Mouse (Mus musculus) kidney, postnatal 0 days (tissue): ENCODE measurements around the gene Spsb4. TPM values are rescaled to one million over a fixed set of nuclear protein-coding genes. Genes with fewer than 3 reads are reported as not detected.

Experiments used
- ATAC-seq: fragments of 200-750 bp; cut with Nextera tagmentation; replicated peaks from 2 replicates; pipeline ENCODE4 v1.8.0; 2017; ENCODE audit warnings: low read depth, moderate number of reproducible peaks, moderate TSS enrichment, moderate library complexity; ENCODE audit not compliant: low FRiP score
- DNase-seq: peaks from one replicate; pipeline ENCODE4 v3.0.0-alpha.2; 2016; ENCODE audit warnings: low spot score
- H3K27ac ChIP-seq: fragments of 300-500 bp; sonication (generic); 2 replicates; pipeline ENCODE4 v1.5.1; 2014; ENCODE audit warnings: mild to moderate bottlenecking
- H3K27me3 ChIP-seq: fragments of 300-500 bp; sonication (generic); 2 replicates; pipeline ENCODE4 v1.6.1; 2014; ENCODE audit warnings: low read length, mixed read lengths; ENCODE audit not compliant: insufficient read depth
- H3K36me3 ChIP-seq: fragments of 300-500 bp; sonication (generic); 2 replicates; pipeline ENCODE4 v1.6.1; 2014; ENCODE audit warnings: low read length, mixed read lengths; ENCODE audit not compliant: insufficient read depth
- H3K4me1 ChIP-seq: fragments of 300-500 bp; sonication (generic); replicated peaks from 2 replicates; pipeline ENCODE4 v1.6.1; 2014; ENCODE audit warnings: antibody characterized with exemption, low read length, mixed read lengths; ENCODE audit not compliant: insufficient read depth
- H3K4me2 ChIP-seq: fragments of 300-500 bp; sonication (generic); 2 replicates; pipeline ENCODE4 v1.6.1; 2014; ENCODE audit warnings: mild to moderate bottlenecking, low read length, moderate library complexity, mixed read lengths
- H3K4me3 ChIP-seq: fragments of 300-500 bp; sonication (generic); replicated peaks from 2 replicates; pipeline ENCODE4 v1.5.1; 2014; ENCODE audit warnings: low read depth, low read length
- H3K9ac ChIP-seq: fragments of 300-500 bp; sonication (generic); 2 replicates; pipeline ENCODE4 v1.6.1; 2014; ENCODE audit warnings: low read depth, low read length
- H3K9me3 ChIP-seq: fragments of 300-500 bp; sonication (generic); replicated peaks from 2 replicates; pipeline ENCODE4 v1.6.1; 2016; ENCODE audit warnings: low read length, inconsistent platforms, mixed read lengths
- CTCF ChIP-seq: IDR thresholded peaks from 2 replicates; pipeline ENCODE4 v1.5.1; 2016; ENCODE audit warnings: antibody characterized with exemption, low read depth, mild to moderate bottlenecking, moderate library complexity
- WGBS: fragments of 180-500 bp; shearing (Covaris S2); extraction: QIAGEN DNeasy Blood & Tissue Kit; methylation state at CpG from one replicate; pipeline ENCODE4 v1.1.7; 2014; 5-methylcytosine and 5-hydroxymethylcytosine counted together
- polyA plus RNA-seq: library from polyadenylated mRNA; unstranded; fragments of >200 nt; fragmentation: Nextera tagmentation; extraction: Ambion mirVana; gene quantifications from 2 replicates; pipeline ENCODE4 v1.2.1, GENCODE M21; 2015

The Spsb4 gene
- polyA plus RNA-seq, 1 experiment from 2014 or later: 55.3 TPM

- DNase-seq: no peak
- ATAC-seq: no peak; the same call in 1 of the 2 replicates
- WGBS: 24% methylated on average over 13 of the region's 13 CpGs
- no peaks in the 10 kb centered on the region for H3K27me3 ChIP-seq
- H3K27ac ChIP-seq: peak overlapping the region; percentile 71
- H3K36me3 ChIP-seq: no peaks in the 10 kb centered on the region
- H3K4me2 ChIP-seq: no peak overlapping the region
- no peak overlapping the region for H3K4me3 ChIP-seq
- no peaks in the 10 kb centered on the region for H3K9me3 ChIP-seq
- no peak overlapping the region for H3K9ac ChIP-seq
- TF ChIP-seq CTCF: no peak
- peaks cover 57% of the 10 kb centered on the region for H3K4me1 ChIP-seq
Observed at GRCm38 (mm10) chr9:96979417-96980030, 39.1 kb downstream of the Spsb4 start.

- Histone ChIP-seq H3K4me2 (no peak overlapping the region), H3K27ac (no peak overlapping the region), H3K36me3 (no peaks in the 10 kb centered on the region), H3K27me3 (no peaks in the 10 kb centered on the region), H3K4me1 (peaks cover 53% of the 10 kb centered on the region), H3K4me3 (no peak overlapping the region), H3K9me3 (no peaks in the 10 kb centered on the region), H3K9ac (no peak overlapping the region)
- no peak for TF ChIP-seq CTCF
- DNase-seq: no peak
- ATAC-seq: 0 out of 2 replicates have a peak, but pooled peaks have one; percentile 2
- 60% methylated on average over 10 of the region's 10 CpGs for WGBS
Observed at GRCm38 (mm10) chr9:96978147-96978782, 40.4 kb downstream of the Spsb4 start.

GRCm38 (mm10) chr9:96977287-96978145 lies 41.1 kb downstream of the Spsb4 start:
- WGBS: 37% methylated on average over 13 of the region's 13 CpGs
- Histone ChIP-seq H3K4me3 (no peak overlapping the region), H3K9me3 (no peaks in the 10 kb centered on the region), H3K4me2 (no peak overlapping the region), H3K4me1 (peaks cover 53% of the 10 kb centered on the region), H3K9ac (no peak overlapping the region), H3K36me3 (no peaks in the 10 kb centered on the region), H3K27ac (no peak overlapping the region), H3K27me3 (no peaks in the 10 kb centered on the region)
- ATAC-seq: 0 out of 2 replicates have a peak, but pooled peaks have one; percentile 5
- DNase-seq: no peak
- no peak for TF ChIP-seq CTCF

- Histone ChIP-seq H3K9ac (no peak overlapping the region), H3K4me3 (no peak overlapping the region), H3K9me3 (no peaks in the 10 kb centered on the region), H3K27me3 (no peaks in the 10 kb centered on the region), H3K27ac (0 out of 2 replicates have a peak overlapping the region, but pooled peaks have one; percentile 42), H3K36me3 (no peaks in the 10 kb centered on the region), H3K4me1 (peaks cover 27% of the 10 kb centered on the region), H3K4me2 (no peak overlapping the region)
- DNase-seq: no peak
- no peak for TF ChIP-seq CTCF
- ATAC-seq: no peak
- 54% methylated on average over 9 of the region's 9 CpGs for WGBS
Observed at GRCm38 (mm10) chr9:96973091-96973490, 45.6 kb downstream of the Spsb4 start.

DNA sequence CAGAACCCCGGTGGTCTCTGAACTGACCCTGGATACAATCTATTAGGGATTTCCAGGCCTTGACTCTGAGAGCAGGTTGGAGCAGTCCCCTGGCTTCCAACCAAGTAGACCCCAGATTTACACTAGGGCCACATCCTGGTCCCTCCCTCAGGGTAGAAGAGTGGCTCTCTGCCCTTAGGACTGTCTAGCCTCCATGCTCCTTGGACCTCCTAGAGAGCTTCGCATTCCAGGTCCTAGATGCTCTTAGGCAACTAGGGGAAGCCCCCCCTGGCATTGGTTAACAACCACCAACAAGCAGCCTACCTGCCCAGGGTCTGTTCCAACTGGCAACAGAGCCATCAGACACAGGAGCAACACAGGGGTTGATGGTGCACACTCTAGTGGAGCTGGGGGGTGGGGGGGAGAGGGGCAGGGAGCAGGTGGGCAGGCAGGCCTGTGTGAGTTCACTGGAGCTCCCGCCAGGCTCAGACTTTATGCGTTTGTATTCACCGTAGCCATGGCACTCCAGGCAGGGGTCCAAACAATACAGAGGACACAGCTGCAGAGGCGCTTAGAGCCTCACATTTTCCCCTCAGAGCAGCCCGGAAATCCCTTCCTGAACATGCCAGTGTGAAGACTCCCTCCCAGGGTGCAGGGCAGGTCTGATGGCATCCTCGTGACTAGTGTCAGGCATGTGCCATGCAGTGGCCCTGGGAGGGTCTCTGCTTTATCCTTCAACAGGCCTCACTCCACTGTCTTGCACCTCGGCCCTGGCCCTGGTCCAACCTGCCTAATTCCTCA lies 46.8 kb downstream of the Spsb4 start:
- peak; percentile 57 for ATAC-seq
- Histone ChIP-seq H3K9ac (no peak overlapping the region), H3K27me3 (no peaks in the 10 kb centered on the region), H3K4me3 (no peak overlapping the region), H3K9me3 (no peaks in the 10 kb centered on the region), H3K36me3 (no peaks in the 10 kb centered on the region), H3K4me2 (no peak overlapping the region), H3K4me1 (peaks cover 27% of the 10 kb centered on the region; the same call in 1 of the 2 replicates), H3K27ac (peak overlapping the region; percentile 42; the same call in 1 of the 2 replicates)
- no peak for TF ChIP-seq CTCF
- DNase-seq: no peak
- WGBS: 51% methylated on average over 9 of the region's 9 CpGs

- Histone ChIP-seq H3K4me3 (no peak overlapping the region), H3K9ac (no peak overlapping the region), H3K27me3 (no peaks in the 10 kb centered on the region), H3K9me3 (no peaks in the 10 kb centered on the region), H3K36me3 (no peaks in the 10 kb centered on the region), H3K4me2 (no peak overlapping the region), H3K27ac (peak overlapping the region; percentile 85), H3K4me1 (peaks cover 33% of the 10 kb centered on the region)
- no peak for TF ChIP-seq CTCF
- no peak for DNase-seq
- ATAC-seq: no peak
- 55% methylated on average over 1 of the region's 1 CpGs for WGBS
Observed at GRCm38 (mm10) chr9:96967516-96967915, 51.1 kb downstream of the Spsb4 start.
